ENCODE assay signal across 8 mouse cellular contexts in the genomic region with DNA sequence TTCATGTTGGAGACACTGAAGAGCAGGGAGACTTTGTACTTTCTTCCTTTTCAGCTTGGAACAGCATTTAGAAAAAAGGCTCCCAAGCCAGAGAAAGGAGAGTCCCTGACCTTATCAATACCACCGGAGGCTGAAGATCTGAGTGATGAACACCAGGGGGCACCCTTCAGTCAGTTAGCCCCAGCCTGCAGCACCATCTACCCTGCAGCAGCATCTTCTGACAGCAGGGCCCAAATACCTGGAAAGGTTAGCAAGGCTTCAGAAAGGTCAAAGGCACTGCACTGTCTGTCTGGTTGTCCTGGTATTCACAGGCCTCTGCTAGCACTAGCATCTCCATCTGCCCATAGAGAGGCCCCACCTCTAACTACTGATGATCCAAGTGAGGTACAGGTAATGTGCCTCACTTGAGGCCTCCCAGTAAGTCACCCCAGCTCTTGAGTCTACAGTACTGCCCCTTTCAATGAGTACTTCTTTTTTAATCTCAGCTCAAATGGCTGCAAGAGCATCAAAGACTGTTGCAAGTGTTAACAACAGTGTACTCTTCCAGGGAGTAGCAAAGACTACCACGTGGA. TPM values are rescaled to one million over a fixed set of nuclear protein-coding genes. Genes with fewer than 3 reads are reported as not detected.
DNase-seq lines count a peak whose midpoint lies in the region; ATAC-seq and TF ChIP-seq lines count a peak whose summit lies in the region.

No protein-coding gene starts in this region.

- WGBS in forebrain, embryonic 11.5 days: 55% methylated on average over 2 of the region's 2 CpGs
- 51% methylated on average over 2 of the region's 2 CpGs for WGBS in forebrain, embryonic 15.5 days

- H3K9me3 ChIP-seq in forebrain, embryonic 11.5 days (ENCODE audit: control insufficient read depth, low read length): no peaks in the 10 kb centered on the region
- no peaks in the 10 kb centered on the region for H3K9me3 ChIP-seq in forebrain, embryonic 15.5 days

- TF ChIP-seq POLR2A in cortical plate, adult 2 months (IDR thresholded peaks at IDR 0.05; ENCODE audit: extremely low read depth, insufficient read depth, low read length): no peak

- no peak overlapping the region for H3K9ac ChIP-seq in forebrain, embryonic 11.5 days (ENCODE audit: low read length)
- H3K9ac ChIP-seq in forebrain, embryonic 15.5 days (replicated peaks): no peak overlapping the region

- TF ChIP-seq CTCF in cortical plate, adult 2 months (IDR thresholded peaks at IDR 0.05; ENCODE audit: extremely low read depth, insufficient read depth, low read length): peak; percentile 61

- no peak overlapping the region for H3K4me3 ChIP-seq in forebrain, embryonic 11.5 days (ENCODE audit: low read depth, low read length)
- H3K4me3 ChIP-seq in forebrain, embryonic 15.5 days: no peak overlapping the region
- no peak overlapping the region for H3K4me3 ChIP-seq in cortical plate, adult 2 months (ENCODE audit: insufficient read depth, low read length)

- H3K36me3 ChIP-seq in forebrain, embryonic 11.5 days (ENCODE audit: control insufficient read depth, insufficient read depth, low read length): no peaks in the 10 kb centered on the region
- no peaks in the 10 kb centered on the region for H3K36me3 ChIP-seq in forebrain, embryonic 15.5 days

- H3K27me3 ChIP-seq in forebrain, embryonic 11.5 days (ENCODE audit: control insufficient read depth, insufficient read depth, low read length): no peaks in the 10 kb centered on the region
- H3K27me3 ChIP-seq in forebrain, embryonic 15.5 days: no peaks in the 10 kb centered on the region

- no peak for ATAC-seq in forebrain, embryonic 11.5 days (replicated peaks; ENCODE audit: low FRiP score)
- ATAC-seq in forebrain, embryonic 15.5 days (replicated peaks): no peak

- peak; percentile 56 for DNase-seq in forebrain, embryonic 11.5 days (ENCODE audit: low spot score)
- peak; percentile 6 for DNase-seq in urinary bladder, postnatal 25 days (ENCODE audit: low spot score)
- DNase-seq in urinary bladder, adult 2 months (ENCODE audit: low spot score): no peak
- DNase-seq in kidney, postnatal 10 days: peak; percentile 40
- peak; percentile 27 to 41 for DNase-seq in lung, postnatal 4 days
- DNase-seq in thymus, postnatal 10 days (ENCODE audit: low spot score in 2 of 2): peak; percentile 6 to 56

- no peaks in the 10 kb centered on the region for H3K4me1 ChIP-seq in forebrain, embryonic 11.5 days (replicated peaks; ENCODE audit: control insufficient read depth, insufficient read depth, low read length)
- H3K4me1 ChIP-seq in forebrain, embryonic 15.5 days: no peaks in the 10 kb centered on the region
- no peaks in the 10 kb centered on the region for H3K4me1 ChIP-seq in cortical plate, adult 2 months (ENCODE audit: control insufficient read depth, insufficient read depth, low read length)

- no peak overlapping the region for H3K27ac ChIP-seq in forebrain, embryonic 11.5 days (ENCODE audit: low read depth, low read length)
- no peak overlapping the region for H3K27ac ChIP-seq in forebrain, embryonic 15.5 days (replicated peaks)
- no peak overlapping the region for H3K27ac ChIP-seq in cortical plate, adult 2 months (ENCODE audit: insufficient read depth, low read length)

- no peak overlapping the region for H3K4me2 ChIP-seq in forebrain, embryonic 11.5 days (ENCODE audit: low read depth, low read length, severe bottlenecking)
- H3K4me2 ChIP-seq in forebrain, embryonic 15.5 days (replicated peaks): no peak overlapping the region

RNA-seq across cellular contexts. Expression of gene Nanos1, which starts 25.4 kb away (rescaled TPM):
- polyA plus RNA-seq in forebrain, embryonic 11.5 days (2014; fragmentation: Nextera tagmentation; extraction: Ambion mirVana): 4.3 and 4.7 TPM in 2 replicates
- polyA plus RNA-seq in forebrain, embryonic 15.5 days (2015; fragmentation: Nextera tagmentation; extraction: Ambion mirVana): 11.7 and 13.5 TPM in 2 replicates
- 0.63 and 0.67 TPM in 2 replicates for polyA plus RNA-seq in urinary bladder, adult 2 months (2012; rRNA removed)
- polyA plus RNA-seq in cortical plate, adult 2 months (2012; rRNA removed): 17.2 and 18.0 TPM in 2 replicates
